Mouse (Mus musculus): ENCODE results near the gene Ly6g6c. TPM values are rescaled to one million over a fixed set of nuclear protein-coding genes. Genes with fewer than 3 reads are reported as not detected.

Gene Ly6g6c
- polyA plus RNA-seq, 1 experiment from 2014 or later: 0.24 TPM

DNA sequence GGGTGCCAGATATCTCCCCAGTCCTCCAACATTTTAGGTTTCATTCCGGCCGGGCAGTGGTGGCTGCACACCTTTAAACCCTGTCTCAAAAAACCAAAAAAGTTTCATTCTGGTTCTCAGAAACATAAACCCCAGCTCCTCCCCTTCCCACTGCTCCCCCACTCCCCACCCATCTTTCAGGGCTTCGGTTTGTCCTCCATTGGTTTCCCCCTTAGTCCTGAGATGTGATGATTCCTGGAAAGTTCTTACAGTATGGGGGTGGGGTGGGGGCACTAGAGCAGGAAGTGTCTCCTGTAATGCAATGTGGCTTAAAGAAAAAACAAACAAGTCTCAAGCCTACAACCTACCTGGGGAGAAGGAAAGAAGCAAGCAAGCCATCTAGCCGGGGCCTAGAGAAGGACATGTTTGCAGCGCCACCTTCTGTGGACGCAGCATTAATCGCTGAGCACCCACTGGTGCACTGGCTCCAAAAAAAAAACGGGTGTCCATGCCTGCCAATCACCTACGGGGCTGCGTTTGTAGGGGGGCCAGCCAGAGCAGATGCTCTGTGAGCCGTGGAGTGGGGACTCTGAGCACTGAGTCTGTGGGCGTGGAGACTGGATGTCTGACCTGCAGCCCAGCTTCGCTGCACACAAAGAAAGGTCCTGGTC, 40.7 kb downstream of the Ly6g6c start:
- Histone ChIP-seq H3K4me1 (ENCODE audit: control insufficient read depth, low read depth, low read length) (peaks cover 38% of the 10 kb centered on the region), H3K9ac (ENCODE audit: low read depth, low read length) (peak overlapping the region; percentile 21; the same call in 1 of the 2 replicates), H3K27me3 (ENCODE audit: control insufficient read depth, insufficient read depth, low read depth, low read length) (no peaks in the 10 kb centered on the region), H3K27ac (ENCODE audit: low read length) (peak overlapping the region; percentile 70), H3K36me3 (ENCODE audit: control insufficient read depth, insufficient read depth) (peaks cover 18% of the 10 kb centered on the region), H3K9me3 (replicated peaks; ENCODE audit: control insufficient read depth, low read length) (no peaks in the 10 kb centered on the region), H3K4me3 (ENCODE audit: low read depth, low read length) (no peak overlapping the region), H3K4me2 (ENCODE audit: low read depth, low read length) (0 out of 2 replicates have a peak overlapping the region, but pooled peaks have one; percentile 9)
- ATAC-seq (ENCODE audit: low read depth): no peak
- WGBS (ENCODE audit: insufficient replicate concordance): 25% methylated on average over 13 of the region's 13 CpGs

DNA sequence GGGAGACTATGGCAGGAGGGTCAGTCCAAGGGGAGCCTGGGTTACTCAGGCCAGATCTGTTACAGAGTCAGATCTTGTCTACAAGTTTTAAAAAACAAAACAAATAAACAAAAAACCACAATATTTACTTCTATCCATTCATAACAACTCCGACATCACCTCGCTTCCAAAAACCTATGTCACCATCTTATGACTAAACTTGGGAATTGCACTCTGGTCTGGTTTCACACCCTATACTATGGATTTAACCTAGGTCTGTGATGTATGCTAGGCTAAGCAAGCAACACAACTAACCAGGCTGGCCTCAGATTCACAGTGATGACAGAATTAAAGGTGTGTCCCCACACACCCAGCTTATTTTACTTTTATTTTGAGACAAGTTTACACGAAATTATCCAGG, 41.3 kb downstream of the Ly6g6c start:
- no peaks in the 10 kb centered on the region for H3K9me3 ChIP-seq (replicated peaks; ENCODE audit: control insufficient read depth, low read length)
- H3K9ac ChIP-seq (ENCODE audit: low read depth, low read length): no peak overlapping the region
- no peak overlapping the region for H3K4me3 ChIP-seq (ENCODE audit: low read depth, low read length)
- H3K36me3 ChIP-seq (ENCODE audit: control insufficient read depth, insufficient read depth): peaks cover 11% of the 10 kb centered on the region
- peaks cover 38% of the 10 kb centered on the region for H3K4me1 ChIP-seq (ENCODE audit: control insufficient read depth, low read depth, low read length)
- no peak for ATAC-seq (ENCODE audit: low read depth)
- 60% methylated on average over 3 of the region's 3 CpGs for WGBS (ENCODE audit: insufficient replicate concordance)
- no peak overlapping the region for H3K4me2 ChIP-seq (ENCODE audit: low read depth, low read length)
- no peaks in the 10 kb centered on the region for H3K27me3 ChIP-seq (ENCODE audit: control insufficient read depth, insufficient read depth, low read depth, low read length)
- no peak overlapping the region for H3K27ac ChIP-seq (ENCODE audit: low read length)

DNA sequence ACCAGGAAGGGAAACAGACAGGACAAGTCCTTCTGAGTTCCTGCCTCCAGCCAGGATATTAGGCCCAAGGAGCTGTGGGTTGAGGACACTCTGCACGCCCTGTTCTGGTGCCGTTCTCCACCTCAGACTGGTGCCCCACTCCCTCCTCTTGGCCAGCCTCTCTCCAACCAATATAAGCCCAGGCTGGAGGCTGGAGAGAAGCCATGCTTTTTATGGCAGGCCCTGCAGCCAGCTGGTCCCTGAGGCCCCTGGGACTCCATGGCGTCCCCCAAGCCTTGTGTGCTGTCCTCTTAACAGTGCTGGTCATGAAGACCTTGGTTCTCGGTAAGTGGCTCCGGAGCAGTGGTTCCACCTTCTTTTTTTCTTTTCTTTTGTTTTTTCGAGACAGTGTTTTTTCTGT, 42.9 kb downstream of the Ly6g6c start, which contains the start of gene Ly6g5c:
TSS of gene Ly6g5c (plus strand) at position 183 of the 400 bp plus-strand sequence.
- no peaks in the 10 kb centered on the region for H3K27me3 ChIP-seq (ENCODE audit: control insufficient read depth, insufficient read depth, low read depth, low read length)
- H3K9ac ChIP-seq (ENCODE audit: low read depth, low read length): no peak within 1 kb of the TSS
- H3K9me3 ChIP-seq (replicated peaks; ENCODE audit: control insufficient read depth, low read length): no peaks in the 10 kb centered on the region
- ATAC-seq (ENCODE audit: low read depth): no peak
- H3K4me1 ChIP-seq (ENCODE audit: control insufficient read depth, low read depth, low read length): peaks cover 31% of the 10 kb centered on the region
- H3K4me2 ChIP-seq (ENCODE audit: low read depth, low read length): no peak within 1 kb of the TSS
- WGBS (ENCODE audit: insufficient replicate concordance): 78% methylated on average over 6 of the region's 6 CpGs
- H3K4me3 ChIP-seq (ENCODE audit: low read depth, low read length): no peak within 1 kb of the TSS
- H3K36me3 ChIP-seq (ENCODE audit: control insufficient read depth, insufficient read depth): no peaks in the 10 kb centered on the region; the same call in 1 of the 2 replicates
- no peak within 1 kb of the TSS for H3K27ac ChIP-seq (ENCODE audit: low read length)

GRCm38 (mm10) chr17:35111774-35112173, 46.6 kb downstream of the Ly6g6c start:
- Histone ChIP-seq H3K36me3 (ENCODE audit: control insufficient read depth, insufficient read depth) (peaks cover 6% of the 10 kb centered on the region), H3K27ac (ENCODE audit: low read length) (no peak overlapping the region), H3K4me1 (ENCODE audit: control insufficient read depth, low read depth, low read length) (no peaks in the 10 kb centered on the region), H3K9ac (ENCODE audit: low read depth, low read length) (no peak overlapping the region), H3K4me2 (ENCODE audit: low read depth, low read length) (no peak overlapping the region), H3K4me3 (ENCODE audit: low read depth, low read length) (no peak overlapping the region), H3K9me3 (replicated peaks; ENCODE audit: control insufficient read depth, low read length) (no peaks in the 10 kb centered on the region), H3K27me3 (ENCODE audit: control insufficient read depth, insufficient read depth, low read depth, low read length) (no peaks in the 10 kb centered on the region)
- 62% methylated on average over 9 of the region's 9 CpGs for WGBS (ENCODE audit: insufficient replicate concordance)
- no peak for ATAC-seq (ENCODE audit: low read depth)

GRCm38 (mm10) chr17:35115046-35116019, 50.1 kb downstream of the Ly6g6c start, which contains the start of gene Ly6g5b:
Ly6g5b (minus strand) TSS chr17:35115428.
- 0 out of 2 replicates have a peak, but pooled peaks have one; percentile 17 for ATAC-seq (ENCODE audit: low read depth)
- H3K27me3 ChIP-seq (ENCODE audit: control insufficient read depth, insufficient read depth, low read depth, low read length): no peaks in the 10 kb centered on the region
- no peaks in the 10 kb centered on the region for H3K9me3 ChIP-seq (replicated peaks; ENCODE audit: control insufficient read depth, low read length)
- no peak within 1 kb of the TSS for H3K9ac ChIP-seq (ENCODE audit: low read depth, low read length)
- 71% methylated on average over 8 of the region's 8 CpGs for WGBS (ENCODE audit: insufficient replicate concordance)
- H3K4me1 ChIP-seq (ENCODE audit: control insufficient read depth, low read depth, low read length): peaks cover 6% of the 10 kb centered on the region
- no peak within 1 kb of the TSS for H3K4me3 ChIP-seq (ENCODE audit: low read depth, low read length)
- no peak within 1 kb of the TSS for H3K4me2 ChIP-seq (ENCODE audit: low read depth, low read length)
- peaks cover 21% of the 10 kb centered on the region for H3K36me3 ChIP-seq (ENCODE audit: control insufficient read depth, insufficient read depth)
- no peak within 1 kb of the TSS for H3K27ac ChIP-seq (ENCODE audit: low read length)

Other genes starting within 250 kb of the Ly6g6c start
- gene Stk19, start 228.4 kb upstream of the Ly6g6c start, polyA plus RNA-seq (2015; fragmentation: Nextera tagmentation; extraction: Ambion mirVana): 10.7 and 11.7 TPM in 2 replicates
- gene Dxo, start 228.4 kb upstream of the Ly6g6c start, polyA plus RNA-seq (2015; fragmentation: Nextera tagmentation; extraction: Ambion mirVana): 25.6 and 27.6 TPM in 2 replicates
- gene Skiv2l, start 215.2 kb upstream of the Ly6g6c start, polyA plus RNA-seq (2015; fragmentation: Nextera tagmentation; extraction: Ambion mirVana): 24.8 and 27.3 TPM in 2 replicates
- gene Nelfe, start 215.0 kb upstream of the Ly6g6c start, polyA plus RNA-seq (2015; fragmentation: Nextera tagmentation; extraction: Ambion mirVana): 41.4 and 42.3 TPM in 2 replicates
- 384 and 472 TPM in 2 replicates for gene Cfb, start 202.9 kb upstream of the Ly6g6c start, polyA plus RNA-seq (2015; fragmentation: Nextera tagmentation; extraction: Ambion mirVana)
- gene Zbtb12, start 185.9 kb upstream of the Ly6g6c start, polyA plus RNA-seq (2015; fragmentation: Nextera tagmentation; extraction: Ambion mirVana): 0.26 and 0.37 TPM in 2 replicates
- gene Gm20547, start 183.3 kb upstream of the Ly6g6c start, polyA plus RNA-seq (2015; fragmentation: Nextera tagmentation; extraction: Ambion mirVana): not detected in 2 replicates
- gene C2, start 167.1 kb upstream of the Ly6g6c start, polyA plus RNA-seq (2015; fragmentation: Nextera tagmentation; extraction: Ambion mirVana): 30.6 and 33.9 TPM in 2 replicates
- 12.4 and 15.2 TPM in 2 replicates for gene Ehmt2, start 166.9 kb upstream of the Ly6g6c start, polyA plus RNA-seq (2015; fragmentation: Nextera tagmentation; extraction: Ambion mirVana)
- gene Slc44a4, start 150.9 kb upstream of the Ly6g6c start, polyA plus RNA-seq (2015; fragmentation: Nextera tagmentation; extraction: Ambion mirVana): 2.6 and 3.6 TPM in 2 replicates
- 17.8 and 20.6 TPM in 2 replicates for gene Neu1, start 134.1 kb upstream of the Ly6g6c start, polyA plus RNA-seq (2015; fragmentation: Nextera tagmentation; extraction: Ambion mirVana)
- 0.05 TPM in 1 of 2 replicates, not detected in the other for gene Hspa1b, start 106.2 kb upstream of the Ly6g6c start, polyA plus RNA-seq (2015; fragmentation: Nextera tagmentation; extraction: Ambion mirVana)
- gene Gm20481, start 95.5 kb upstream of the Ly6g6c start, polyA plus RNA-seq (2015; fragmentation: Nextera tagmentation; extraction: Ambion mirVana): not detected in 2 replicates
- gene Hspa1a, start 93.2 kb upstream of the Ly6g6c start, polyA plus RNA-seq (2015; fragmentation: Nextera tagmentation; extraction: Ambion mirVana): 0.87 and 1.5 TPM in 2 replicates
- gene Hspa1l, start 92.7 kb upstream of the Ly6g6c start, polyA plus RNA-seq (2015; fragmentation: Nextera tagmentation; extraction: Ambion mirVana): 0.21 and 0.27 TPM in 2 replicates
- gene Lsm2, start 83.5 kb upstream of the Ly6g6c start, polyA plus RNA-seq (2015; fragmentation: Nextera tagmentation; extraction: Ambion mirVana): 97.6 and 103 TPM in 2 replicates
- gene Vars, start 64.4 kb upstream of the Ly6g6c start, polyA plus RNA-seq (2015; fragmentation: Nextera tagmentation; extraction: Ambion mirVana): 82.2 and 90.1 TPM in 2 replicates
- gene Vwa7, start 48.8 kb upstream of the Ly6g6c start, polyA plus RNA-seq (2015; fragmentation: Nextera tagmentation; extraction: Ambion mirVana): 0.09 and 0.13 TPM in 2 replicates
- 2.2 and 2.6 TPM in 2 replicates for gene Sapcd1, start 37.4 kb upstream of the Ly6g6c start, polyA plus RNA-seq (2015; fragmentation: Nextera tagmentation; extraction: Ambion mirVana)
- gene Msh5, start 18.6 kb upstream of the Ly6g6c start, polyA plus RNA-seq (2015; fragmentation: Nextera tagmentation; extraction: Ambion mirVana): 4.2 and 4.6 TPM in 2 replicates
- 112 and 121 TPM in 2 replicates for gene Clic1, start 15.4 kb upstream of the Ly6g6c start, polyA plus RNA-seq (2015; fragmentation: Nextera tagmentation; extraction: Ambion mirVana)
- gene Ddah2, start 6.4 kb upstream of the Ly6g6c start, polyA plus RNA-seq (2015; fragmentation: Nextera tagmentation; extraction: Ambion mirVana): 16.3 and 18.1 TPM in 2 replicates
- 3.4 and 4.5 TPM in 2 replicates for gene Mpig6b, start 796 bp downstream of the Ly6g6c start, polyA plus RNA-seq (2015; fragmentation: Nextera tagmentation; extraction: Ambion mirVana)
- gene Ly6g6e, start 11.5 kb downstream of the Ly6g6c start, polyA plus RNA-seq (2015; fragmentation: Nextera tagmentation; extraction: Ambion mirVana): 0.17 TPM in 1 of 2 replicates, not detected in the other
- gene Ly6g6d, start 12.7 kb downstream of the Ly6g6c start, polyA plus RNA-seq (2015; fragmentation: Nextera tagmentation; extraction: Ambion mirVana): 0.55 and 0.77 TPM in 2 replicates
- 4.0 and 5.7 TPM in 2 replicates for gene Ly6g6f, start 20.2 kb downstream of the Ly6g6c start, polyA plus RNA-seq (2015; fragmentation: Nextera tagmentation; extraction: Ambion mirVana)
- 47.4 and 52.1 TPM in 2 replicates for gene Abhd16a, start 23.9 kb downstream of the Ly6g6c start, polyA plus RNA-seq (2015; fragmentation: Nextera tagmentation; extraction: Ambion mirVana)
- not detected in 2 replicates for gene Ly6g5c, start 42.9 kb downstream of the Ly6g6c start, polyA plus RNA-seq (2015; fragmentation: Nextera tagmentation; extraction: Ambion mirVana)
- gene Ly6g5b, start 50.0 kb downstream of the Ly6g6c start, polyA plus RNA-seq (2015; fragmentation: Nextera tagmentation; extraction: Ambion mirVana): 0.33 and 0.35 TPM in 2 replicates
- 12.4 and 12.9 TPM in 2 replicates for gene Gpank1, start 56.1 kb downstream of the Ly6g6c start, polyA plus RNA-seq (2015; fragmentation: Nextera tagmentation; extraction: Ambion mirVana)
- 115 and 123 TPM in 2 replicates for gene Csnk2b, start 56.7 kb downstream of the Ly6g6c start, polyA plus RNA-seq (2015; fragmentation: Nextera tagmentation; extraction: Ambion mirVana)
- 2.7 TPM in 2 replicates for gene D17H6S53E, start 61.0 kb downstream of the Ly6g6c start, polyA plus RNA-seq (2015; fragmentation: Nextera tagmentation; extraction: Ambion mirVana)
- 959 and 972 TPM in 2 replicates for gene Apom, start 66.7 kb downstream of the Ly6g6c start, polyA plus RNA-seq (2015; fragmentation: Nextera tagmentation; extraction: Ambion mirVana)
- gene Bag6, start 69.8 kb downstream of the Ly6g6c start, polyA plus RNA-seq (2015; fragmentation: Nextera tagmentation; extraction: Ambion mirVana): 19.7 and 21.4 TPM in 2 replicates
- gene Prrc2a, start 99.5 kb downstream of the Ly6g6c start, polyA plus RNA-seq (2015; fragmentation: Nextera tagmentation; extraction: Ambion mirVana): 38.4 and 45.0 TPM in 2 replicates
- 22.8 and 23.2 TPM in 2 replicates for gene Aif1, start 110.7 kb downstream of the Ly6g6c start, polyA plus RNA-seq (2015; fragmentation: Nextera tagmentation; extraction: Ambion mirVana)
- gene Lst1, start 123.1 kb downstream of the Ly6g6c start, polyA plus RNA-seq (2015; fragmentation: Nextera tagmentation; extraction: Ambion mirVana): 38.8 and 41.4 TPM in 2 replicates
- 1.2 and 2.4 TPM in 2 replicates for gene Ltb, start 129.1 kb downstream of the Ly6g6c start, polyA plus RNA-seq (2015; fragmentation: Nextera tagmentation; extraction: Ambion mirVana)
- gene Tnf, start 136.6 kb downstream of the Ly6g6c start, polyA plus RNA-seq (2015; fragmentation: Nextera tagmentation; extraction: Ambion mirVana): 0.36 and 0.48 TPM in 2 replicates
- not detected in 2 replicates for gene Lta, start 140.0 kb downstream of the Ly6g6c start, polyA plus RNA-seq (2015; fragmentation: Nextera tagmentation; extraction: Ambion mirVana)
- not detected in 2 replicates for gene Gm16181, start 155.4 kb downstream of the Ly6g6c start, polyA plus RNA-seq (2015; fragmentation: Nextera tagmentation; extraction: Ambion mirVana)
- gene Atp6v1g2, start 168.3 kb downstream of the Ly6g6c start, polyA plus RNA-seq (2015; fragmentation: Nextera tagmentation; extraction: Ambion mirVana): 0.58 and 1.0 TPM in 2 replicates
- 2.8 and 2.9 TPM in 2 replicates for gene Nfkbil1, start 170.4 kb downstream of the Ly6g6c start, polyA plus RNA-seq (2015; fragmentation: Nextera tagmentation; extraction: Ambion mirVana)
- 128 and 133 TPM in 2 replicates for gene Ddx39b, start 176.4 kb downstream of the Ly6g6c start, polyA plus RNA-seq (2015; fragmentation: Nextera tagmentation; extraction: Ambion mirVana)
- 98.3 and 107 TPM in 2 replicates for gene H2-D1, start 197.3 kb downstream of the Ly6g6c start, polyA plus RNA-seq (2015; fragmentation: Nextera tagmentation; extraction: Ambion mirVana)

Data from liver, embryonic 16.5 days (tissue).